Mouse (Mus musculus) thymus, postnatal 36 days (tissue): ENCODE measurements around the gene Cacna2d2.

Source experiments
- DNase-seq, 2 experiments: peaks; one replicate each; pipeline ENCODE4 v3.0.0; 2022; ENCODE audit warnings: mixed read lengths in 2 of 2

Gene Cacna2d2

DNA sequence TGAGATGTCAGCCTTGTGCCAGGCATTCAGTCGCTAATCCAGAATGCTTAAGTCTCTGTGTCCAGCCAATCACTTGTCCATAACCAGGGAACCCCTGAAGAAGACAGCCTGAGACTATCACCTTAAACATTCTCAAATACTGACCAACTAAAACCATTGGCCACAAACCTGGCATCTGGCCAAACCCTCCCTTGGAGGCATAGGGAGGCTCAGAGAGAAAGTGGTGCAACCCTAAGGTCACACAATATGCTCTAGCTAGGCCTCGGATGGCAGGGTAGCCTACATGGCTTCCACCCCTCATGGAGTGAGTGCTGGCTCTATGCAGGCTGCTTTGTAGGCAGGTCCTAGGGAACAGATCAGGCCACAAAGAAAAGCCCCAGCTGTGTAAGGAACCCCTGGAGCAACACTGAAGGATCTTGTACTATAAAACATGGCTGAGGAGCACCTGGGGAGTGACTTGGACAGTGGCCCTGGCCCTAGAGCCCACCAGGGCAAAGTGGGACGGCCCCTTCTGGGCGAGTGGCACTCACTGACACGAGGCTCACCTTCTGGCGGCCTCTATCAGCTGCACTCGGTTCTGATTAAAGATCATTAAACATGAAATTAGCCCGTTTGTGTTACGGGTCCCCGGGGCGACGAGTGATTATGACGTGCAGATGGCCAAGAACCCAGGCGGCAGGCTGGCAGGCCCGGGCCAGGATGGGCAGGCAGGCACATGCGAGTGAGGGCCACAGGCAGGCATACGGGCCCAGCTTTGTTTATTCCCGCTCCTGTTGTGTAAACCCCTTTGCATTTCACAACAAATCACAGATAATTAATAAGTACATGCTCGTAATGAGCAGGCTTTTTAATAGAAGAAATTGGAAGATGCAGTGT lies 105.5 kb downstream of the Cacna2d2 start:
- no peak for DNase-seq

GRCm38 (mm10) chr9:107508266-107508665 lies 108.9 kb downstream of the Cacna2d2 start:
- DNase-seq: peak in 1 of 2 experiments; percentile 33

GRCm38 (mm10) chr9:107510384-107511100 lies 111.1 kb downstream of the Cacna2d2 start:
- no peak for DNase-seq

GRCm38 (mm10) chr9:107511436-107511835 lies 112.0 kb downstream of the Cacna2d2 start:
- no peak for DNase-seq

DNA sequence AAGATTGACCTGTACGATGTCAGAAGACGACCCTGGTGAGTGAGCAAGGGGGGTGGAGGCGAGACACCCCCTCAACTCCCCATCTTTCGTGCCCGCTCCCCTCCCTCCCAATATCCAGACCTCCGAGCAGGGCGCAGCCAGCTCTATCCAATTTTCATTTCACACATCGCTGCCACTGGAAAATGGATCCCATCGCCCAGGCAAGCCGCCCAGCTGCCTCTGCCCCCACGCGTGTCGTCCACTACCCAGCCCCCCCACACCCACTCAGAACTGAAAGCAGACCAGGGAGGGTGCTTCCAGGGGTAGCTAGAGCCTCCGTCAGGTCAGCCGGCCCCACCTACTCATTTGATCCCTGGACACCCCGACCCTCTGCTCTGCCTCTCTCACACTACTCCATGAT lies 112.9 kb downstream of the Cacna2d2 start:
- DNase-seq: no peak

DNA sequence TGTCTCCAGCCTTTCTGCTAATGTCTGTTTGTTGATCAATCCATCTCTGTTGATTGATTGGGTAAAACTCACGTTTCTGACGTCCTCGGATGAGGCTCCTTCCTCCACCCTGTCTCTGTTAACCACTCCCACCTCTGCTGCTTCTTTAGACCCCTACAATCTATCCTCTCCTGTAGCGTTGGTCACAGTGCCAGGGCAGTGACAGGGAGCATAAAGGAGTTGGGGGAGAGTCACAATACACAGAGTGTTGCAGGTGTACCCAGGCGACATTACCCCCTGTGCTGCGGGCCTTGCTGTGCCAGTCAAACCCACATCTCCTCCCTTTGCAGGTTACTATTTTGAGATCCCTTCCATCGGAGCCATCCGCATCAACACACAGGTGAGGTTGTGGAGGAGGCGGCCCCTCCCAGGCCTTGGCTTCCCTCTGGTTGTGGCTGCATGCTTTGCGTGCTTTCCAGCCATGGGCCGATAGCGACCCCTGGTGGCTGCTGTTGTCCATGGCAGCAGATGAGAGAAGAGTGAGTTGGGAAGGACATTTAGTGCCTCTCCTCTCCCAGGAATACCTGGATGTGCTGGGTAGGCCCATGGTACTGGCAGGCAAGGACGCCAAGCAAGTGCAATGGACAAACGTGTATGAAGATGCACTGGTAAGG lies 115.0 kb downstream of the Cacna2d2 start:
- DNase-seq: peak; percentile 77 to 81

- no peak for DNase-seq
Measured at GRCm38 (mm10) chr9:107520331-107520730, 120.9 kb downstream of the Cacna2d2 start.

DNA sequence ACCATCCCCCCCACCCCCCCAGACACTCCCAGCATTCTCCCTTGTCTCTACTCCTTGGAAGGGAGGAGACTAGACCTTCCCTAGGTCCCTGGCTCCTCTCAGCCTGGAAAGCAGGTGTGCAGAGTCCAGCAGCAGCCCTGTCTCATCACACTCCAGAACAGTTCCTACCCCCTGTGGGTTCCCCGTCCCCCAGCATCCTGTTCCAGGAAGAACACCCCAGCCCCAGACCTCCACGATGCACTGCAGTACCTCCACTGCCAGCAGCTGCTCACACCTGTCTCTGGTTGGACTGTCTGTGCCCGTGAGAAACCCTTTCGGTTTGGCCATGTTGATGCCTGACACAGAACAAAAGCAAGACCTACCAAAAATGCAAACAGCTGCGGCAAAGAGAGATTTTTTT lies 121.8 kb downstream of the Cacna2d2 start:
- peak; percentile 61 to 75 for DNase-seq

GRCm38 (mm10) chr9:107521711-107522399 lies 122.4 kb downstream of the Cacna2d2 start:
- DNase-seq: peak; percentile 63 to 67

GRCm38 (mm10) chr9:107522400-107522711 lies 122.9 kb downstream of the Cacna2d2 start:
- peak in 1 of 2 experiments; percentile 29 for DNase-seq

GRCm38 (mm10) chr9:107526198-107527026 lies 127.0 kb downstream of the Cacna2d2 start:
- DNase-seq: peak; percentile 81 to 83

DNA sequence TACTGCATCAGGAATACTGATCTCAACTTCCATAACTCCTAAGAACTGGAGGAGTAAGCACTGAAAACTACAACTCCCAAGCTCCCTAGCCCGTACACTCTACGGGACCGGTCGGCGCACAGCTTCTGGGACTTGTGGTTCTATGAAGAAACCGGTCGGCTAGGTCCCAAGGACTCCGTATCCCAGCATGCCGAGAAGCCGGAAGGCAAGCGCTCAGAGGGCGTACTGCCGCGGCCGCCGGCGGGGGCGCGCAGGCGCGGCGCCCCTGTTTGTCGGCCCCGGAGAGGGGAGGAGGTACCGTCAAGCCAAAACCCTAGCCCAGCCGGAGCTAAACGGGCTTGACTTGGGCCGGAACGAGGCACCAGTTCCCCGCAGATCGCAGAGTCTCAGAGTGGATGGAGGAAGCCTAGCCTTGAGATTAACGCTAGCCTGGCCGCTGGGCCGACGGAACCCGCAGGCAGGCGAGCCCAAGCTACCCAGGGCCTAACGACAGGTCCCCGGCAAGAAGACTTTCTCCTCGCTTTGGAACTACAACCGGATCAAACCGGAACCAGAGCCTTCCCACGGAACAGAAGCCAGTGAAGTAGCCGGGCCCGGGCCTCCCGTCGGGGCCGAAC lies 134.5 kb downstream of the Cacna2d2 start, which contains the start of gene Tmem115:
Gene Tmem115, plus strand, starts transcription at position 155 of the 617 bp plus-strand sequence.
- peak; percentile 86 to 93 for DNase-seq

DNA sequence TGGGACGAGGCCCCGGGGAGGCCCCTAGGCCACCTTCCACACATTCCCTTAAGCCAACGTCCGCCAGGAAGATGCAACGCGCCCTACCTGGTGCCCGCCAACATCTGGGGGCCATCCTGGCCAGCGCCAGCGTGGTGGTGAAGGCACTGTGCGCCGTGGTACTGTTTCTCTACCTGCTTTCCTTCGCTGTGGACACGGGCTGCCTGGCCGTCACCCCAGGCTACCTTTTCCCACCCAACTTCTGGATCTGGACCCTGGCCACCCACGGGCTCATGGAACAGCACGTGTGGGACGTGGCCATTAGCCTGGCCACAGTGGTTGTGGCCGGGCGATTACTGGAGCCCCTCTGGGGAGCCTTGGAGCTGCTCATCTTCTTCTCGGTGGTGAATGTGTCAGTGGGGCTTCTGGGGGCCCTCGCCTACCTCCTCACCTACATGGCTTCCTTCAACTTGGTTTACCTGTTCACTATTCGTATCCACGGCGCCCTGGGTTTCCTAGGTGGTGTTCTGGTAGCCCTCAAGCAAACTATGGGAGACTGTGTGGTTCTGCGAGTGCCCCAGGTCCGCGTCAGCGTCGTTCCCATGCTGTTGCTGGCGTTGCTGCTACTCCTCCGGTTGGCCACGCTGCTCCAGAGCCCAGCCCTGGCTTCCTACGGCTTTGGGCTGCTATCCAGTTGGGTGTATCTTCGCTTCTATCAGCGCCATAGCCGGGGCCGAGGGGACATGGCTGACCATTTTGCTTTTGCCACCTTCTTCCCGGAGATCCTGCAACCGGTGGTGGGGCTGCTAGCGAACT lies 135.2 kb downstream of the Cacna2d2 start:
- peak; percentile 30 to 39 for DNase-seq

DNA sequence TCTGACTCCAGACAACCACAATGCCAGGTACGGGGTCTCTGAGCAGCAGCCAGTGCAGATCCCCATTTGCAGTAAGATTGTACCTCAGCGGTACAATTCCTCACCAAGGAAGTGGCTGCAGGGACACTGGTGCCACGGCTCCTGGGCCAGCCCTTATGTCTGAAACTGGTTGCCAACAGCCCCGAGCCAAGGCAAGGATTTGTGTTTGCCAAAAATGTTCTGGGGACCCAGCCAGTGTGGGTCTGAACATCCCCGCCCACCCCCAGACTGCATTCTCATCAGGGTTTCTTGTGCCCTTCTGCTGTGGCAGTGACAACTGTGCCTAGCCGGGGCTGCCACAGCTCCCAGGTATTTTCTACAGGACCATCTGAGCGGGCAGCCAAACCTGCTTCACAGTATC lies 138.8 kb downstream of the Cacna2d2 start:
- no peak for DNase-seq

DNA sequence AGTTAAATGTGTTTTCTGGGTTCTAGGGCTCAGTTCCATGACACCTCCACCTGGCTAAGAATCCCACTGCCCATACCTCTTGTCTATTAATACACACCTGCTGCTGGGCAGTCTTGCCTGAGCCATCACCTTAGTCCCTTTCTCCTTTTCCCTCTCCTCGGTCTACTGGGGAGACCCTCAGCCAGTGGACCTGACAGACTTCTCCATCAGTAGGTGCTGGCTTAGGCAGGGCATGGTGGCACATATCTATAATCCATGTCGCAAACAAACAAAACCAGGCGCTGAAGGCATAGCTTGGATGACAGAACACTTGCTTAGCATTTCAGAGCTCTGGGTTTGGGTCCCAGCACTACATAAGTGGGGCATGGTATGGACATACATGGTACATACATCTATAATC lies 139.3 kb downstream of the Cacna2d2 start:
- no peak for DNase-seq

- DNase-seq: no peak
Measured at GRCm38 (mm10) chr9:107539940-107540339, 140.5 kb downstream of the Cacna2d2 start.

DNA sequence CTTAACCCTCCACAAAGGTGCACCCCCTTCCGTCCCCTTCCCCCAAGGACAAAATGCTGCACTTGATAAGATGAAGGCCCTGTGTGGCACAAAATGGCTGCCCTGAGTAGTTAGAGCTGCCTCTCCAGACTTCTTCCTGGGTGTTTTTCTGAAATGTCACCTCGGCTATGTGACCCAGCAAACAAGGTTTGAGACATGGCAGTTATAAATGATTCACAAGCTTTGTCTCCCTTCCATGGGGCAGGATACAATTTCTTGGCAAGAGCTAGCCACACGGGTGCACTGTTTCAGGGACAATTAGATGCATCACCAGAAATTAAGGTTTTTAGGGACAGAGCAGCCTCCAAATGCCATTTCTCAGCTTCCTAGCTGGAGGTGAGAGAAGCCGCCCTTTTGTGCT lies 141.0 kb downstream of the Cacna2d2 start:
- DNase-seq: no peak

DNA sequence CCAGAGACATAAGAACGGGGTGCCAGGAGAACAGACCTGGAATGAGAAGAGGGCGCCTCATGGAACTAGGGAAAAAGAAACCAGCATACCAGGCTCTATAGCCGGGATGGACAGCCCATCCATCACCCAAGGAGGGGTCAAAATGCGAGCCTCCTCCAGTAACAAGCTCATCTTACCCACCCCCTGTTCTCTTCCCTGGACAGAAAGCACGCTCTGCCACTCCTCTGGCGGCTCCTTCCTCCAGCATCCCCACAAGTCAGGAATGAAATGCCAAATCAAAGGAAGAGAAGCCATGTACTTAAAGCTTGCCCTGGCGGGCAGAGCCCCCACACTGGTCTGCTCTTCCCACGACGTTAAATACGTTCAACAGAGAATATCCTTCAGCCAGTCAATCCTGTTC lies 141.6 kb downstream of the Cacna2d2 start:
- no peak for DNase-seq

- DNase-seq: peak; percentile 97
Measured at GRCm38 (mm10) chr9:107541474-107542351, 142.3 kb downstream of the Cacna2d2 start, which contains the start of the genes Cyb561d2 and Nprl2. Cyb561d2 (minus strand) TSS chr9:107542193. Nprl2 (plus strand) TSS chr9:107542226.

DNA sequence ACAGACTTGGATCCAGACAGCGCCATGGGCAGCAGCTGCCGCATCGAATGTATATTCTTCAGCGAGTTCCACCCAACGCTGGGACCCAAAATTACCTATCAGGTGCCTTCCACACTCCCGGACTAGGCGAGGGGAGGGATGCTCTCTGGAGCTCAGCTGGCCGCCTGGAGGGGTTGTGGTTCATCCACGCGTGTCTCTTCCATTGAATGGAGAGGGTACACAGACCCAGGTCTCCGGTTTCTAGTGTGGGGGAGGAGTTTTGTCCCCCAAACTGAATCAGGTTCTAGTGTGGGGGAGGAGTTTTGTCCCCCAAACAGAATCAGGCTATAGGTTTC lies 142.9 kb downstream of the Cacna2d2 start:
- no peak for DNase-seq
